Mouse (Mus musculus) embryonic fibroblast, embryonic 13.5 days (primary cell): ENCODE results near the gene Gm20388.

Experiments used
- CTCF ChIP-seq: IDR thresholded peaks from 2 replicates; pipeline ENCODE4 v1.5.1; 2011; ENCODE audit warnings: mild to moderate bottlenecking, control low read depth, low read length, moderate library complexity, borderline replicate concordance; ENCODE audit not compliant: insufficient read depth
- POLR2A ChIP-seq: IDR thresholded peaks from 2 replicates; pipeline ENCODE4 v1.6.1; 2011; ENCODE audit warnings: low read depth, mild to moderate bottlenecking, control low read depth, low read length, moderate library complexity

DNA sequence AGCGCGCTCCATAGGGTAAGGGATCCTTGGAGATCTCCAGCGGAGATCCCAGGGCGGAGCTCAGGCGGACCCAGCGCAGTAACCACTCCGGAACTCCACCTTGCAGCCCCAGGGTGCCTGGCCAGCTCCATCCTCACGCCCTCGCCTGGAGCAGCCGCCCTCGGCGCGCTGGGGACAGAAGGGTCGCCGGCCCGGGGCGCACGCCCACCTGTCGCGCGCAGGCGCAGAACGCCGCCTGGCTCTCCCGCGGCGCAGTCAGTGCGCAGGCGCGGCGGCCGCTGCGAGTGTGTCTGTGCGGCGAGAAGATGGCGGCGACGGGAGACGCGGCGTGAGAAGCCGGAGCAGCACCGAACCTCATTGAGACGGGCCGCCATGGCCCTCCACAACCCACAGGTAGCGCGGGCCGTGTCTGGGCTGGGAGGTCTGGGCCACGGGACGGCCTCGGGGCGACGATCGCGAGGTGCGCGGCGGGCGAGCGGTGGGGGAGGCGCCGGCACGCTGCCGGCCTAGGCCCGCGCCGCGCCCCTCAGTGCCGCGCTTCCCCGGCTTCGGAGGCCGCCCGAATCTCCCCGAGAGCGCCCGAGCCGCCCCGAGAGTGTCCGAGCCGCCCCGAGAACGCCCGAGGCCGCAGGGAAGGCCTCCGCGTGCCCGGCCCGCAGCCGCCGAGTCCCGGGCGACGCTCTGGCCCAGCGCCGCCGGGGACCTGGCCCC lies at the start of gene Gm20388:
- TF ChIP-seq CTCF (no peak), POLR2A (peak; percentile 88)
